Mouse (Mus musculus) cerebellum, adult 2 months (tissue): ENCODE data around the gene Hivep3.

Source experiments
- CTCF ChIP-seq: fragments of 200-500 bp; IDR thresholded peaks from 2 replicates; pipeline ENCODE4 v1.5.1; 2011; ENCODE audit warnings: low read depth, mild to moderate bottlenecking, control low read depth, low read length, moderate library complexity, borderline replicate concordance; ENCODE audit not compliant: insufficient read depth
- POLR2A ChIP-seq: fragments of 200-500 bp; IDR thresholded peaks from 2 replicates; pipeline ENCODE4 v1.6.1; 2011; ENCODE audit warnings: low read length, control low read depth, borderline replicate concordance; ENCODE audit not compliant: insufficient read depth

DNA sequence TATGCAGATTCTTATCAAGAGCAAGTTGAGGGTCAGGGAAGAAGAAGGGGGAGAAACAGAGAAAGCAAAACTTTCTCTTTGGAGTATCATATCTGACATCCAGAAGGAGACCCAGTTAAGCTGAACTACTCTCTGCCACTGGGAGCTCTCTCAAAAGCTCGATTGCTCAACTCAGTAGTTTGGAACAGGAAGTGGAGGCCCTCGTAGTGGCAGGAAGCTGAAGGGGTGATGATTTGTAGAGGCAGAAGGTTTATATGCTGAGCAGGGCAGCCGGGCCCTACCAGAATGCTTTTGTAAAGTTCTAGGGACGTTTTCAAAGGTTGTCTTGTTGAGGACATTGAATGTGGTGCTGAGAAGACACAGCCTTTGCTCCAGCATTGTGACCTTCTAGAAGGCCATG, 5.1 kb downstream of the Hivep3 start:
- no peak for TF ChIP-seq CTCF
- no peak for TF ChIP-seq POLR2A
